Mouse (Mus musculus): ENCODE measurements at regions not wholly inside any gene's neighbourhood (a gene's known extent, or its start where the extent isn't known, plus 50 kb on each side); places are given as distances from the start of the nearest gene placed in this dataset.

- DNase-seq (ENCODE audit: low spot score) (no peak), ATAC-seq (no peak)
- Histone ChIP-seq H3K4me3 (ENCODE audit: low read length) (no peak overlapping the region), H3K9me3 (ENCODE audit: low read length) (no peaks in the 10 kb centered on the region), H3K27me3 (ENCODE audit: insufficient read depth, low read length) (no peaks in the 10 kb centered on the region), H3K27ac (no peak overlapping the region), H3K4me1 (ENCODE audit: insufficient read depth, low read length) (no peaks in the 10 kb centered on the region), H3K36me3 (ENCODE audit: insufficient read depth, low read length) (no peaks in the 10 kb centered on the region), H3K4me2 (ENCODE audit: low read depth, low read length) (no peak overlapping the region), H3K9ac (replicated peaks; ENCODE audit: low read length) (no peak overlapping the region)
- WGBS = 72% methylated on average over 5 of the region's 5 CpGs
- TF ChIP-seq CTCF (IDR thresholded peaks at IDR 0.05; ENCODE audit: low read depth) = no peak
These were observed 104.7 kb downstream of the Nsun3 start for GRCm38 (mm10) chr16:62681880-62682279.

GRCm38 (mm10) chr16:62676815-62677214 lies 109.8 kb downstream of the Nsun3 start:
- peak; percentile 77 for DNase-seq (ENCODE audit: low spot score)
- H3K27me3 ChIP-seq (ENCODE audit: insufficient read depth, low read length) = no peaks in the 10 kb centered on the region
- no peaks in the 10 kb centered on the region for H3K9me3 ChIP-seq (ENCODE audit: low read length)
- no peak overlapping the region for H3K27ac ChIP-seq
- TF ChIP-seq CTCF (IDR thresholded peaks at IDR 0.05; ENCODE audit: low read depth) = no peak
- H3K4me2 ChIP-seq (ENCODE audit: low read depth, low read length) = no peak overlapping the region
- peak; percentile 78 for ATAC-seq
- no peak overlapping the region for H3K9ac ChIP-seq (replicated peaks; ENCODE audit: low read length)
- H3K4me1 ChIP-seq (ENCODE audit: insufficient read depth, low read length) = no peaks in the 10 kb centered on the region
- H3K36me3 ChIP-seq (ENCODE audit: insufficient read depth, low read length) = no peaks in the 10 kb centered on the region
- WGBS = 44% methylated on average over 6 of the region's 6 CpGs
- no peak overlapping the region for H3K4me3 ChIP-seq (ENCODE audit: low read length)

GRCm38 (mm10) chr16:62657383-62657782 lies 129.2 kb downstream of the Nsun3 start:
- DNase-seq (ENCODE audit: low spot score) = no peak
- no peak overlapping the region for H3K27ac ChIP-seq
- WGBS = 77% methylated on average over 2 of the region's 2 CpGs

GRCm38 (mm10) chr16:62654436-62654835 lies 132.2 kb downstream of the Nsun3 start:
- Histone ChIP-seq H3K27ac (no peak overlapping the region), H3K9ac (replicated peaks; ENCODE audit: low read length) (no peak overlapping the region), H3K36me3 (ENCODE audit: insufficient read depth, low read length) (no peaks in the 10 kb centered on the region), H3K4me1 (ENCODE audit: insufficient read depth, low read length) (no peaks in the 10 kb centered on the region), H3K27me3 (ENCODE audit: insufficient read depth, low read length) (no peaks in the 10 kb centered on the region), H3K4me3 (ENCODE audit: low read length) (no peak overlapping the region), H3K4me2 (ENCODE audit: low read depth, low read length) (0 out of 2 replicates have a peak overlapping the region, but pooled peaks have one; percentile 47), H3K9me3 (ENCODE audit: low read length) (no peaks in the 10 kb centered on the region)
- ATAC-seq (no peak), DNase-seq (ENCODE audit: low spot score) (no peak)
- 83% methylated on average over 1 of the region's 1 CpGs for WGBS
- no peak for TF ChIP-seq CTCF (IDR thresholded peaks at IDR 0.05; ENCODE audit: low read depth)

More at GRCm38 (mm10) chr16:62657383-62657782, 129.2 kb downstream of the Nsun3 start:
- Histone ChIP-seq H3K4me2 (ENCODE audit: low read depth, low read length) (no peak overlapping the region), H3K27me3 (ENCODE audit: insufficient read depth, low read length) (no peaks in the 10 kb centered on the region), H3K4me3 (ENCODE audit: low read length) (no peak overlapping the region), H3K36me3 (ENCODE audit: insufficient read depth, low read length) (no peaks in the 10 kb centered on the region), H3K9me3 (ENCODE audit: low read length) (no peaks in the 10 kb centered on the region), H3K9ac (replicated peaks; ENCODE audit: low read length) (no peak overlapping the region), H3K4me1 (ENCODE audit: insufficient read depth, low read length) (no peaks in the 10 kb centered on the region)
- no peak for TF ChIP-seq CTCF (IDR thresholded peaks at IDR 0.05; ENCODE audit: low read depth)
- ATAC-seq = no peak

- Histone ChIP-seq H3K9ac (replicated peaks; ENCODE audit: low read length) (no peak overlapping the region), H3K27me3 (ENCODE audit: insufficient read depth, low read length) (no peaks in the 10 kb centered on the region), H3K36me3 (ENCODE audit: insufficient read depth, low read length) (no peaks in the 10 kb centered on the region), H3K9me3 (ENCODE audit: low read length) (no peaks in the 10 kb centered on the region), H3K4me2 (ENCODE audit: low read depth, low read length) (peak overlapping the region; percentile 47), H3K4me1 (ENCODE audit: insufficient read depth, low read length) (no peaks in the 10 kb centered on the region), H3K27ac (no peak overlapping the region), H3K4me3 (ENCODE audit: low read length) (peak overlapping the region; percentile 19)
- WGBS = 21% methylated on average over 8 of the region's 8 CpGs
- TF ChIP-seq CTCF (IDR thresholded peaks at IDR 0.05; ENCODE audit: low read depth) = no peak
- peak; percentile 25 for DNase-seq (ENCODE audit: low spot score)
- ATAC-seq = peak; percentile 43
These were observed 132.8 kb downstream of the Nsun3 start for GRCm38 (mm10) chr16:62653817-62654216.

- no peak for ATAC-seq
These were observed 133.7 kb downstream of the Nsun3 start for GRCm38 (mm10) chr16:62652769-62653465.

GRCm38 (mm10) chr16:62650856-62651255 lies 135.8 kb downstream of the Nsun3 start:
- Histone ChIP-seq H3K9ac (replicated peaks; ENCODE audit: low read length) (no peak overlapping the region), H3K27me3 (ENCODE audit: insufficient read depth, low read length) (no peaks in the 10 kb centered on the region), H3K9me3 (ENCODE audit: low read length) (no peaks in the 10 kb centered on the region), H3K4me2 (ENCODE audit: low read depth, low read length) (no peak overlapping the region), H3K27ac (no peak overlapping the region), H3K4me1 (ENCODE audit: insufficient read depth, low read length) (no peaks in the 10 kb centered on the region), H3K4me3 (ENCODE audit: low read length) (no peak overlapping the region), H3K36me3 (ENCODE audit: insufficient read depth, low read length) (no peaks in the 10 kb centered on the region)
- 84% methylated on average over 7 of the region's 7 CpGs for WGBS
- TF ChIP-seq CTCF (IDR thresholded peaks at IDR 0.05; ENCODE audit: low read depth) = no peak
- no peak for DNase-seq (ENCODE audit: low spot score)
- ATAC-seq = no peak

More at GRCm38 (mm10) chr16:62652769-62653465, 133.7 kb downstream of the Nsun3 start:
- H3K27ac ChIP-seq = no peak overlapping the region
- 85% methylated on average over 6 of the region's 6 CpGs for WGBS
- H3K36me3 ChIP-seq (ENCODE audit: insufficient read depth, low read length) = no peaks in the 10 kb centered on the region
- no peak overlapping the region for H3K9ac ChIP-seq (replicated peaks; ENCODE audit: low read length)
- no peaks in the 10 kb centered on the region for H3K4me1 ChIP-seq (ENCODE audit: insufficient read depth, low read length)
- no peak overlapping the region for H3K4me2 ChIP-seq (ENCODE audit: low read depth, low read length)
- H3K4me3 ChIP-seq (ENCODE audit: low read length) = no peak overlapping the region
- TF ChIP-seq CTCF (IDR thresholded peaks at IDR 0.05; ENCODE audit: low read depth) = no peak
- no peaks in the 10 kb centered on the region for H3K9me3 ChIP-seq (ENCODE audit: low read length)
- no peak for DNase-seq (ENCODE audit: low spot score)
- H3K27me3 ChIP-seq (ENCODE audit: insufficient read depth, low read length) = no peaks in the 10 kb centered on the region
